Mouse (Mus musculus) induced T-regulatory cell, adult 2 months (primary cell): ENCODE data around the gene Syt6.

ENCODE experiments used
- DNase-seq: peaks from one replicate; pipeline ENCODE4 v3.0.0-alpha.2; 2012; ENCODE audit warnings: low read depth

Syt6 gene

DNA sequence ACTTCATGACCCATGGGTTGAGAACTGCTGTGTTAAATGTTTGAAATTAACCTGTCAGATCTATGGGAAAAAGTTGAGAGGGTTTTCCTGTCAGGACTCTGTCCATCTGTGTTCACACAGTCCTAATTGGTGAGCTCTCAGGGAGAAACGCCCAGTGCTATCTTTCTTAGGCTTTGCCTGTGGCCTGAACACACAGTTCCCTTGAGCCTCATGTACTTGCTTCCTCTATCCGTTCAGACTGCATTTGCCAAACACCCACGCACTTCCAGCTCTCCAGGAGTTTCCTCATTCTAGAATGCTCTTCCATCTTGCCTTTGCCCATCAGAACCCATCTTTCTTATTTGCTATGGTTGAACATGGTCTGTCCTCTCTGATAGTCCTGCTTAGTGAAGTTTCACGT is 73.5 kb downstream of the Syt6 start:
- DNase-seq: no peak

GRCm38 (mm10) chr3:103649716-103650115 is 74.7 kb downstream of the Syt6 start:
- no peak for DNase-seq

DNA sequence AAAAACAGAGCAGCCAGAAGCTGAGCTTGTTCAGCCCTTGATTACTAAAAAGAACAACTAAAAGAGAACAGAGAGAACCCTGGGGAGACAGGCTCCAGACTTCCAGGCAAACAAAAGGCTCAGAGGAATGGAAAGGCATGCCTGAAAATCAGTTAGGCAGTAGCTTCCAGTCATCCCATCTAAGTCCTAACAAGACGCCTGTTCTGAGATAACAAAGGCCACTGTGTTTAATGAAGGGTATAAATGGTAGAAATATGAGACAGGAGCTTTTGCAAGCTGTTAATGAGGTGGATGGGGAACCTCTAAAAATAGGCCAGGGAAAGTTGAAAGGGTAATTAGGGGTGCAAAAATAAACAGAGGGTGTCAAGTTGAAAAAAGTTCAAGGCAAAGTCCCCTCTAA is 75.4 kb downstream of the Syt6 start:
- DNase-seq: no peak

DNA sequence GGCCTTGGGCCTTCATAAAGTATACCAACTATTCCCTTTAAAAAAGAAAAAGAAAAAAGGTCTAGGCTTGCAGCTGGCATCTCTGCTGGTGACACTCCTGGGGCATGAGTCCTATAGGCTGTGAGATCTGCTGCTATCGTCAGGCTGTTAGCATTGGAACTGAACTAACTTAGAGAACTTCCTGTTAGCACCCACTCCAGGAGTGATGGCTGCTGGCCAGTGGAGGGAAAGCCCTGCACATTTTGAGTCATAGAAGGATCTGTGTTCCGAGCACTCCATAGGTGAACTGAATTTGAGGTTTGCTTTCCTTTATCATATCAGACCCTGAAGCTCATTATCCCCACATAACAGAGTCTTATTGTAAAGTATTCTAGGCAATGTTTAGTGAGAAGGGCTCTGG is 85.0 kb downstream of the Syt6 start:
- DNase-seq: no peak

- DNase-seq: no peak
Measured at GRCm38 (mm10) chr3:103661714-103662113, 86.7 kb downstream of the Syt6 start.

GRCm38 (mm10) chr3:103663385-103663784 is 88.4 kb downstream of the Syt6 start:
- DNase-seq: no peak

DNA sequence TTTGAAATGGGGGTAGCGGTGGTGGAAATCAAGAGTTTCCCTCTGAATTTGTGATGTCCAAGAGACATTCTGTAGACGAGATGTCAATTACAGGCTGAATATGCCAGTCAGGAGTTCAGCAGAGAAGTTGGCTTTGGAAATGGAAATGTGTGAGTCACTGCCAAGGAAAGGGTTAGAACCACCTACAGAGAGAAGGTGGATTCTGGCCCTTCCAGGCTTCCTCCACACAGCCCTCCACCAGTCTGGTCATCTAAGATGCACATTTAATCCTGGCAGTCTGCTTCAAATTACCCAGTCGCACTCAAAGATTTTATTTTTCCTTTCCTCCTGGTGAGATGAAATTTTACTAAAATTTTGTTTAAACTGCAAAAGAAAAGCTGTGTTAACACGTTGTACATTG is 97.1 kb downstream of the Syt6 start:
- no peak for DNase-seq

DNA sequence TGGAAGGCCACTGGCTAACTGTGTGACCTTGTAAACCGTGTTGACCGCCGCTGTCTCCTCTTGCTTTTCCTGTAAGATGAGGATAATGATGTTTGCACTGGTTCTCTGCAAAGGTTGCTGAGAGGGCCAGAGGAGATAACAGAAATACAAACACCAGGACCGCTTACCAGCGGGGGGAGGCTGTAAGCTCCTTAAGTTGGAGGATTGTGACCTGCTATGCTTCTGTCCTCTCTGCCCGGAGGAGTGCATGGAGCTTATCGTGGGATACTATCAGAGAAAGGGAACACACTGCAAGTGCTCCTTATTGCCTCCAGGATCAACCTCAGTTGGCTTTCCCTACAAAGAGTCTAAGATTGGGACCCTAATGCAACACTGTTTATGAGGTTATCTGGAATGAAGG is 97.7 kb downstream of the Syt6 start:
- no peak for DNase-seq

- no peak for DNase-seq
Measured at GRCm38 (mm10) chr3:103678811-103679210, 103.8 kb downstream of the Syt6 start.

GRCm38 (mm10) chr3:103682473-103682872 is 107.4 kb downstream of the Syt6 start:
- no peak for DNase-seq

DNA sequence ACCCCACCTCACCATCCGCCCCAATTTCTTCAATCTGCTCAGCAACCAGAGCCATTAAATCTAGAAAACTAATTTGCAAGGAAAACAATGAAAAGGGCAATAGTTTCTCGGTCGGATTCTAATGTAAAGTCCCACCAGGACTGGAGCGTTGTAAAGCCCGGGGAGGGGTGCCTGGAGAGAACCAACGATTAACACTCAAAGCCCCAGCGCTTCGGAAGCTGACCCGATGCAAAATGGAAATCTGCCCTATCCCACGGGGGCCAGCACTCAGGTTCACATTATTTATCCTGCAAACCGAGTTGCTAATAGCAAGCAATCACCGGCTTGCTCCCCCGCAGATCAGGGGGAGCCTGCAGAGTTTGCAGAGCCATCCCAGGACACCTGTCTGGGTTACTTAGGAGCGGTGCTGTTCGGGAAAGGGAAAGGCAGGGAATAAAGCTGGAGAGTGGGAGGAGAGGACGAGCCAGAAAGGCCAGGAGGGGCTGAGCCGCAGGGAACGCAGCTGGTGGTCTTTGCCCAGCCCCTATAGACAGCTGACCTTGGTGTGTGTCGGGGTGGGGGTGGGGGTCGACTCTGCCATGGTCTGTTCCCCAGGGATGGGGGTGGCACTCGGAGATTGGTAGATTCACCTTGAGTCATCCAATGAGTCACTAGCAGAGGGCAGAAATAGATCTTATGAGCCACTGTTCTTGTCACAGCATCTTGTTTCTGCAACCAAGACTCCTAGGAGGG is 108.4 kb downstream of the Syt6 start:
- no peak for DNase-seq

GRCm38 (mm10) chr3:103683966-103684319 is 108.9 kb downstream of the Syt6 start:
- no peak for DNase-seq

DNA sequence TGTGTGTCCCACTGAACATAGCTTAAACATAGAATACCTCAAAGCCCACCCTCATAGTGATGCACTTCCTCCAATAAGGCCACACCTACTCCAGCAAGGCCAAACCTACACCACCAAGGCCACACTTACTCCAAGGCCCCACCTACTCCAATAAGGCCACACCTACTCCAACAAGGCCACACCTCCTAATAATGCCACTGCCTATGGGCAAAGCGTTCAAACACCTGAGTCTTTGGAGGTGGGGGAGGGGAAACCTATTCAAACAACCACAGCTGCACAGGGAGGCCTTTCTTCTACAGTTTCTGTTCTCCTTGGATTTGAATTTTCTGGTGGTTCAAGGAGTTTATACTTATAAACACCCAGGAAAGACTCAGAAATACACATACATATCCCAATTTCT is 114.0 kb downstream of the Syt6 start:
- no peak for DNase-seq

DNA sequence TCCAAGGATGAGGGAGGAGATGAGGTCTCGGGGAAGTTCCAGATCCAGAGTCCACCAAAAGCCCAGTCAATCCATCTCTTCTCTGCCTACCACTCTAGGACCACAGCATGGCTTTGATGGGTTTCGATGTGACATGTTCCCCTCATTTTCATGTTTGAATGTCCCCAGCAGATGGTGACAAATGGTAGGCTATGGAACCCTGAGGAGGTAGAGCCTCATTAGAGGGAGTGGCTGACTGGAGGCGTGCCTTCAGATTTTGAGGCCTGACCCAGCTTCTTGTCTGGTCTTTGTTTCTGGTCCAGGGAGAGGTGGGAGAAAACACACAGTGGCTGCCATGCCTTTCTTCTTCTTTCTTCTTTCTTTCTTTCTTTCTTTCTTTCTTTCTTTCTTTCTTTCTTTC is 115.5 kb downstream of the Syt6 start:
- peak; percentile 32 for DNase-seq
